Mouse (Mus musculus) c-Kit-positive CD71-positive TER-119-positive erythroid progenitor cells, embryonic 14.5 days (primary cell): Measurements from ENCODE around the gene Btbd7.

Experiments
- DNase-seq: peaks from one replicate; pipeline ENCODE4 v3.0.0-alpha.2; 2013; ENCODE audit warnings: low spot score

Btbd7 gene

GRCm38 (mm10) chr12:102878031-102878823, at the start of gene Btbd7:
TSS of gene Btbd7 (minus strand) at chr12:102878471.
- peak; percentile 93 for DNase-seq

GRCm38 (mm10) chr12:102916073-102916472, 37.8 kb upstream of the Btbd7 start:
- DNase-seq, result no peak

GRCm38 (mm10) chr12:102908191-102908590, 29.9 kb upstream of the Btbd7 start:
- DNase-seq, result no peak

GRCm38 (mm10) chr12:102899091-102899490, 20.8 kb upstream of the Btbd7 start, which contains the start of gene Cox8c:
TSS of gene Cox8c (plus strand) at chr12:102899316.
- no peak for DNase-seq

GRCm38 (mm10) chr12:102888568-102888967, 10.3 kb upstream of the Btbd7 start:
- no peak for DNase-seq

- DNase-seq, result no peak
These were observed 9.1 kb upstream of the Btbd7 start for GRCm38 (mm10) chr12:102887366-102887765.

GRCm38 (mm10) chr12:102885735-102886134, 7.5 kb upstream of the Btbd7 start:
- DNase-seq, result no peak

- no peak for DNase-seq
These were observed 630 bp upstream of the Btbd7 start for GRCm38 (mm10) chr12:102878901-102879300.

GRCm38 (mm10) chr12:102877301-102878030, 805 bp downstream of the Btbd7 start:
- DNase-seq, result peak; percentile 29

GRCm38 (mm10) chr12:102870527-102870926, 7.7 kb downstream of the Btbd7 start:
- no peak for DNase-seq

GRCm38 (mm10) chr12:102869802-102870201, 8.5 kb downstream of the Btbd7 start:
- DNase-seq, result no peak

GRCm38 (mm10) chr12:102860806-102861205, 17.5 kb downstream of the Btbd7 start:
- DNase-seq, result no peak

GRCm38 (mm10) chr12:102838271-102838670, 40.0 kb downstream of the Btbd7 start:
- DNase-seq, result no peak

GRCm38 (mm10) chr12:102832746-102833300, 45.4 kb downstream of the Btbd7 start:
- no peak for DNase-seq

GRCm38 (mm10) chr12:102831888-102832287, 46.4 kb downstream of the Btbd7 start:
- DNase-seq, result no peak

GRCm38 (mm10) chr12:102827119-102827518, 51.2 kb downstream of the Btbd7 start:
- no peak for DNase-seq

- DNase-seq, result no peak
These were observed 51.9 kb downstream of the Btbd7 start for GRCm38 (mm10) chr12:102826399-102826798.

GRCm38 (mm10) chr12:102814858-102815257, 63.4 kb downstream of the Btbd7 start:
- DNase-seq, result no peak

- DNase-seq, result no peak
These were observed 78.7 kb downstream of the Btbd7 start for GRCm38 (mm10) chr12:102799528-102799927.

GRCm38 (mm10) chr12:102787927-102788326, 90.3 kb downstream of the Btbd7 start:
- DNase-seq, result no peak

GRCm38 (mm10) chr12:102785593-102785985, 92.7 kb downstream of the Btbd7 start:
- DNase-seq, result no peak

- DNase-seq, result no peak
These were observed 93.2 kb downstream of the Btbd7 start for GRCm38 (mm10) chr12:102784899-102785592.
